Mouse (Mus musculus): ENCODE measurements around the gene Cd274.

Gene Cd274

DNA sequence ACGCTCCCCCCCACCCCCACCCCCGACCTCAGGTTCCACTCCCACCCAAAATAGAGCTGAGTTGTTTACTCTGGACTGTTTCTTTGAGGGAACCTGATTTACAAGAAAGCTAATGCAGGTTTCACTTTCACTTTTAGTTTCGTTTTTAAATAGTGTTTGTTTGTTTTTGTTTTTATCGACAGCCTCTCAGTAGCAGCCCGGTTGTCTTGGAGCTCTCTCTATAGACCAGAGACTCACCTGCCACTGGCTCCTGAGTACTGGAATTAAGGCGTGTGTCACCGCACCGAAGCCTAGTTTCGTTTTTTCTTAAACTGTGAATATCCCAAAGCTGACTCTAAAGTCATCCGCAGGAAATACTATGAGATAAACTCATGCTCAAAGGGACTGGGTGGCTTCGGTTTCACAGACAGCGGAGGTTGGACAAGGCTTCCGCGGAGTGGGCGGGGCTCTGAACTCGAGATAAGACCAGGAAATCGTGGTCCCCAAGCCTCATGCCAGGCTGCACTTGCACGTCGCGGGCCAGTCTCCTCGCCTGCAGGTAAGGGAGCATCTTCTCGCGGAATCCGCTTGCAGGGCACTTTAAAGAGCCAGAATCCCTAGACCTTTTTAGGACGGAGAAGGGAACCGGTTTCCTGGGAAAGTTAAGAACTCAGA, at the start of gene Cd274, which contains the start of gene Plgrkt:
TSS of gene Cd274 (plus strand) at position 487 of the 654 bp plus-strand sequence.
TSS of gene Plgrkt (minus strand) at position 422 of the 654 bp plus-strand sequence.
- peak; percentile 44 for DNase-seq

- DNase-seq = no peak
Observed at GRCm38 (mm10) chr19:29323416-29324049, 43.7 kb upstream of the Cd274 start.

DNA sequence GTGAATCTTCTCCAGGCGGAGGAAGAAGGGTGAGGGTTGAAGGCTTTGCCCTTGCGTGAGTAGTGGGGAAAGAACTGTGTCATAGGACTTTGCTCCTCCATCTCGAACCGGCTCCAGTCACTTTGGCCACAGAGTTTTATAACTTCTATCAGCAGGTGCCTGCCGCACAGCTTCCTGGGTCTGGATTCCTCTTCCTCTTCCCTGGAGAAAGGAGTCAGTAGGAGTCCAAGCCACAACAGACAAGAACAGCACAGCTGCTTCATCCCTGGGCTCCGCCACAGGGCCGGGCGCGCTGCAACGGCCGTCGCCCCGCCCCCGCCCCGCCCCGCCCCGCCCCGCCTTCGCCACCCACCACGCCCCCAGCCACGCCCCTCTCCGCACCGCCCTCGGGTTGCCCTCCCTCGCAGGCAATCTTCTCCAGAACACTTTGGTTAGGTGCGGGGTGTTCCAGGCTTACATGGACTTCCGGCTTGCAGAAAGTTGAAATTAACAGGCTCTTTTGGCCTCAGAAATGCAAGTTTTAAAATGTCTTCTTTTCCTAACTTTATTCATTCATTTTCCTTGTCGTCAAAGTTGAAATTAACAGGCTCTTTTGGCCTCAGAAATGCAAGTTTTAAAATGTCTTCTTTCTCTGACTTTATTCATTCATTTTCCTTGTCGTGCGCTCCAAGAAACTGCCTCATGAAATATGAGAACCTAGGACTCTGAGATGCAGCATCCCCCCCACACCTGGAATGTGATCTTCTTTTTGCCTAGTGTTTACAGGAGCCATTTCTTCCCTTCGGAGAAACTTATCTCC, 42.0 kb upstream of the Cd274 start, which contains the start of gene Insl6:
TSS of gene Insl6 (minus strand) at position 304 of the 799 bp plus-strand sequence.
- no peak for DNase-seq

- DNase-seq = no peak
Observed at GRCm38 (mm10) chr19:29325852-29326180, 41.4 kb upstream of the Cd274 start.

DNA sequence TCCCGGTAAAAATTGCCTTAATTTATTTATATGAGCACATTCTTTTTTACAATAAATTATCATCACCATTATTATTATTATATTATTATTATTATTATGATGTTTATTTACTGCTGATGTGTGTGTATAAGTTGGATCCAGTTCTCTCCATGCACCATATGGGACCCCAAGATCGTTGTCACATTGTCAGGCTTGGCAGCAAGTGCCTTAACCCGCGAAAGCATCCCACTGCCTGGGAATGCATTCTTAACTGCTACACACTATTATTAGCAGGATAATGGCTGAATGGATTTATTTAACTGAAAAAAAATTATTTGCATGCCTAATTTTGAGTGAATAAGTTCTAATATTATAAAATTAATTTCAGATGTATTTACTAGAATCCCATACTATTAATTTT, 40.9 kb upstream of the Cd274 start:
- no peak for DNase-seq

DNA sequence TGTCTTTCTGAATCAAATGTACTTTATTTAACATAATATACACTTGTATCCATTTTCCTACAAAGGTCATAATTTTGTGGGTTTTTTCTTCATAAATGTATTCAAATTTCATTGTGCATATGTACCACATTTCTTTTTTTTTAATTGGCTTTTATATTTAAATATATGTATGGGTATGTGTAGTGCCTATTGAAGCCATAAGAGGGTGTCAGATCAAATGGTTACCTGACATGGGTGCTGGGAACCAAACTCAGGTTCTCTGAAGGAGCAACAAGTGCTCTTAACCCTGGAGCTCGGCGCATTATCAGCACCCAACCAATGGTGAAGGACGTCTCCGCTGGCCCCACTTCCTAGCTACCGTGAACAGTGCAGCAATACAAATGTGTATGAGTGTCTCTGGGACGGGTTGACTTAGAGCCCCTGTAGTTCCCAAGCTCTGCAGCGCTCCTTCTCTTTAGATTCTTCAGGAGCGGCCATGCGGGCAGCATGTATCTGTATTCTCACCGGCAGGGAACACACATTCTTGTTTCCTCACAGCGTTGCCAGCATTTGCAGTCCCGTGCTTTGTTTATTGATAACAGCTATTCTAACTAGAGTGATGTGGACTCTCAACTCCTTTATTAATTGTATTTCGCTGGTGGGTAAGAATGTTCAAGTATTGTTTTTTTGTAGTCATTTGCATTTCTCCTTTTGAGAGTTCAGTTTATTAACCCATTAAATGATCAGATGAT, 40.3 kb upstream of the Cd274 start:
- DNase-seq = no peak

DNA sequence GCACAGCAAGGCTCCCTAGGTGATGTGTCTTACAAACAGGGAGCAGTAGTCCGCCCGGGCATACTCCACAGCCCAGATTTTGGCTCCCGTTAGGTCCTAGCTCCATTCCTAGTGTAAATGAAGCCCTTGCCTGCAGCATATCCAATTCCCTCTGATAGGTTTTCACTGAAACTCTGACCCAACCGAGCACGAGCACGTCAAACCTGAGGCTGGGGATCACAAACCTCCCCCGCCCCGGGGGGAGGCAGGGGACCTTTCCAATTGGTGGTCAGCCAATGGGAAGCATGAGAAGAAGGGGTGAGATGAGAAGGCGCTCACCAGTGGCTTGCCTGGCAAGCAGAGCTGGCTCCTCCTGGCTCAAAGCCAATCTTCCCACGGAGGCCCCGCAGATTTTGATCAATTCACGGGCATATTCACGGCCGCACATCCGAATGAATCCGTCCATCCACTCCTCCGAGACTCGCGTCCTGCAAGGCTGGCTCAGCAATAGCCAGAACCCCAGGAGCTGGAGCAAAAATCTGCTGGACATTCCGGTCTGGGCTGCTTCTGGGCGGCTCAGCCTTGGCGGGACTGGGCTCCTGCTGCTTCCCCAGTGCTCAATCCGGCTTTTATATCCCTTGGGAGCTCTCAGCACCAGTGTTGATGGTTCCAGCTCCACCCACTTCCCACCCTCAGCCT, 33.0 kb upstream of the Cd274 start, which contains the start of gene Rln1:
TSS of gene Rln1 (minus strand) at position 603 of the 678 bp plus-strand sequence.
- DNase-seq = peak; percentile 26

- DNase-seq = no peak
Observed at GRCm38 (mm10) chr19:29336624-29337023, 30.6 kb upstream of the Cd274 start.

GRCm38 (mm10) chr19:29341029-29341428, 26.2 kb upstream of the Cd274 start:
- DNase-seq = no peak

- DNase-seq = no peak
Observed at GRCm38 (mm10) chr19:29342281-29342680, 25.0 kb upstream of the Cd274 start.

GRCm38 (mm10) chr19:29344868-29345267, 22.4 kb upstream of the Cd274 start:
- no peak for DNase-seq

DNA sequence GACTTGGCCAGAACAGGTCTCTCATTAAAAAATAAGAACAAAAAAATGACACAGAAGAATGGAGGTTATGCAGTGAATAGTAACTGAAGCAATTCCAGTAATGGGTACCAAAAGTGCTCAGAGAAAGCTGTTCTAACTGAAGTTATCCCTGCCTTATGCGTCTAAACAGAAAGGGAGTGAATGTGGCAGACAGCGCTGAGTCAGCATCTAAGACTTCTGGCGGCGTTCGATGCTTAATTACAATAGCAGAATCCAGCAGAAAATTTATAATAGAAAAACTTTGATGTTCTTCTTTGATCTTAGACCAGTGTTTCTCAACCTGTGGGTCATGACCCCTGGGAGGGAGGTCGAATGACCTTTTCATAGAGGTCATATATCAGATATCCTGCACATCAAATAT, 21.6 kb upstream of the Cd274 start:
- DNase-seq = no peak

DNA sequence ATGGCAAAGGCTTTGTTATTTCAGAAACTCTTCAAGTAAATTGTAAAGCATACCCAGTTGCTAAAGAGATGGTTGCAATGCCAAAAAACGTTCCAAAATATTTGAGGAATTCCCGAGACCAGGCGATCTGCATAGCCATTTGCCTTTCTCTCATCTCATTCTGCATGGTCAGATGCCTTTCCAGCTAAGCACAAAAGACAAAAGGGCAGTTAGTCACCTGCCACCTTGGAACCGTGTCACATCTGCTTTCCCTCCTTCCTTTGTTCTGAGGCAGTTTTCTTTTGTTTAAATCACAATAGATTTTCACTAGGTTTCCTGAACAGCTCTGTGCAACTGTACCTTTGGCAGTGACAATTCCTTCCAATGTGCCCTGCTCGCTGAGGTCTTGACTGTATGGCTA, 16.3 kb upstream of the Cd274 start:
- no peak for DNase-seq

- peak; percentile 72 for DNase-seq
Observed at GRCm38 (mm10) chr19:29354895-29355877, 12.1 kb upstream of the Cd274 start.

DNA sequence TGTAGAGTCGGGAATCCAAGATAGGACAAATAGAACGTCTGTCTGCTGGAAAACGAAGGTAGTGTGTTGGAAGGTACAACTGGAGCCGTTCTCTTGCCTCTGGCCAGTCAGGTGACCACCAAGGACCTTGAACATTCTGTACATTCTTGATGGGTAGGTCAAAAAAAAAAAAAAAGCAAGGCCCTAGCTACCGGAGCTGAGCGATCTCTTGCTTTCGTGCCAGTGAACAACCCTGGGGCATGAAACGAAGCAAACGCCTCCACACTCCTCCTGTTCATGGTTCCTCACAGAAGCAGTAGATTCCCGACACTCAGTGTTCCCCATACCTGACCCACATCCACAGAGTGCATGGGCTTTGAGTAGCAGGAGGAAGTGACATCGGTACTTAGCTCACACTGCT, 11.0 kb upstream of the Cd274 start:
- no peak for DNase-seq

DNA sequence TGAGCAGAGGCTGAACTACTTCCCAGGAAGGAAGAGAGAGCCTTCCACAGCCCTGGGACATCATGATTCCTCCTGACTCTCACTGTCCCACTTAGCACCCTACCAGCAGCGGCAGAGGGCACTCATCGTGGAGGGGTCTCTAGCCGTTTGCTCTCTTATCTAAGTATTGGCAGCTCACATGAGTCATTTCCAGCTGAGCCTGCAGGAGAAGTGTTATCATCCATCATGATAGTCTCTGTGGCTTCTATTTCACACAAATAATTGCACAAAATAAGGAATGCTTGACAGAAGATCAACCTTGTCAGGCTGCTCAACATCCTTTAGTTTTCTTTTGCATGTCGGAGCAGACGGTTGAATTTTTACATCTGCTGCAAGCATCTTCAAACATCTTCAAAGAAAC, 7.0 kb upstream of the Cd274 start:
- DNase-seq = no peak

- DNase-seq = peak; percentile 95
Observed at GRCm38 (mm10) chr19:29361468-29362130, 5.7 kb upstream of the Cd274 start.

GRCm38 (mm10) chr19:29362173-29362930, 4.9 kb upstream of the Cd274 start:
- no peak for DNase-seq

DNA sequence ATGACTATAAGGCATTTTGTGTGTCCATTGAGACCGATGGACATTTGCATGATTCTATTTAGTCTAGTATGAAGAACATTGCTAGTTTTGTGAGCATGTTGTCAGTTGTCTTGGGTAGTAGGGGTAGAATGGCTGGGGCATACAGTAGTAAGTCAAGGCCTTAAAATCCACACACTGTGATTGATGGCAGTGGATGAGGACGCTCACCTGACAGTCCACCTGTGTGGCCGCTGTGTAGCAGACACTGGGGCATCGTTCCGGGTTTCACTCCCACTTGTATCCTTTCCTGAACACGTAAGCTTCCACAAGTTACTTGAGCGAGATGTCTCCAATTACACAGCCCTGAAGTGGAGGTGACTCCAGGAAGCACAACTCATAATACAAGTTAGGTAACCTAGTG, 3.7 kb upstream of the Cd274 start:
- no peak for DNase-seq

DNA sequence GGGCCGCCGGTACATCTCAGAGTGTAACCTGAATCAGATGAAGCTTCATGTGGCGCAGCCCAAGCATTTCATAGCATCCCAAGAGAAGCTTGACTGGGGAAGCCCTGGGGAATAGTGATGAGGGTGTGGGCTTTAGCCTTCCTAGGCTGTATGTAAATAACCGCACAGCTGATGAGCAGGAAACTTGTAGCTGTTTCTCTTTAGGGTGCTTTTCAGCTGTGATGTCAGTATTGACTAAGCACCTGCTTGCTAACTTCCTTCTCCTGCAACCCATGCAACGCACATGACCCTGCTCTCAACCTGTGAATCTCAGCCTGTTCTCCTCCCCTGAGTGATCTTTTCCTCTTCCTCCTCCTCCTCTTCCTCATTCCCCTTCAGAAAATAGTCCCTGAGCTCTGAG, 3.2 kb upstream of the Cd274 start:
- DNase-seq = no peak
